Mouse (Mus musculus) brain, embryonic 14.5 days (tissue): ENCODE measurements around the gene Rasl10a.

ENCODE experiments used
- CTCF ChIP-seq: fragments of 200-500 bp; IDR thresholded peaks from 2 replicates; pipeline ENCODE4 v1.5.1; 2012; ENCODE audit warnings: inconsistent platforms, mild to moderate bottlenecking, moderate library complexity, borderline replicate concordance; ENCODE audit not compliant: insufficient read depth, insufficient read length; ENCODE audit errors: extremely low read depth
- POLR2A ChIP-seq: fragments of 200-500 bp; IDR thresholded peaks from 2 replicates; pipeline ENCODE4 v1.6.1; 2012; ENCODE audit warnings: mild to moderate bottlenecking, inconsistent platforms, borderline replicate concordance; ENCODE audit not compliant: poor library complexity, insufficient read depth, insufficient read length, severe bottlenecking; ENCODE audit errors: extremely low read depth

DNA sequence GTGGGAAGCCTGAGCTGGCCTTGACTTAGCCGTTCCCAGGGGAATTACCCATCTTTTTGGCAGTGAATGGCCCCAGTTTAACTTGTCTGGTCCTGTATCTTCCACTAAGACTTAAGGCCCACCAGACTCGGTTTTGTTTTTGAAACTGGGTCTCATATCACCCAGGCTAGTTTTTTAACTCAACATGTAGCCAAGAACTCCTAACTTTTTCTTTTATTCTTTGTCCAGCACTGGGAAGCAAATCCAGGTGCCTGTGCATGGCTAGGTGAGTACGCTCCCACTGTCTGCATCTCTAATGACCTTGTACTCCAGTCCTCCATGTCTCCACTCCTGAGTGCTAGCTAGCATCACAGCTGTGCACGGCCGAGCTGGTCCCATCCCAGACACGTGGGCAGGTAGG lies 43.7 kb downstream of the Rasl10a start:
- TF ChIP-seq POLR2A (no peak), CTCF (no peak)
